Mouse (Mus musculus) small intestine, adult 2 months (tissue): ENCODE data around the gene H1foo.

ENCODE experiments used
- CTCF ChIP-seq: fragments of 200-500 bp; IDR thresholded peaks from 2 replicates; pipeline ENCODE4 v1.5.1; 2012; ENCODE audit warnings: low read depth, mild to moderate bottlenecking, control low read depth, inconsistent platforms, low read length, moderate library complexity, mixed read lengths; ENCODE audit not compliant: insufficient replicate concordance, insufficient read length; ENCODE audit errors: extremely low read depth
- POLR2A ChIP-seq: fragments of 200-500 bp; IDR thresholded peaks from 2 replicates; pipeline ENCODE4 v1.6.1; 2012; ENCODE audit warnings: low read depth, mild to moderate bottlenecking, control low read depth, inconsistent platforms, low read length, moderate library complexity

- no peak for TF ChIP-seq CTCF
- no peak; the same call in 1 of the 2 replicates for TF ChIP-seq POLR2A
Observed at GRCm38 (mm10) chr6:115966227-115966966, 21.7 kb downstream of the H1foo start.
